Mouse (Mus musculus) gastrocnemius, adult 18-20 months (tissue): ENCODE data around the gene Nkd2. TPM values are rescaled to one million over a fixed set of nuclear protein-coding genes. Genes with fewer than 3 reads are reported as not detected.

Experiments used
- DNase-seq: peaks from one replicate; pipeline ENCODE4 v3.0.0; 2021; ENCODE audit warnings: low spot score
- total RNA-seq, 2 experiments: library from RNA; stranded (reverse); gene quantifications; 2 replicates each; pipeline ENCODE4 v1.2.3; 2021

Nkd2 gene
- total RNA-seq, 2 experiments from 2014 or later, result 0.80 to 1.1 TPM

- no peak for DNase-seq
These were observed 28.5 kb downstream of the Nkd2 start for GRCm38 (mm10) chr13:73818921-73819320.

GRCm38 (mm10) chr13:73816338-73816737 is 31.1 kb downstream of the Nkd2 start:
- no peak for DNase-seq

GRCm38 (mm10) chr13:73814181-73814580 is 33.2 kb downstream of the Nkd2 start:
- DNase-seq, result no peak

GRCm38 (mm10) chr13:73812936-73813335 is 34.5 kb downstream of the Nkd2 start:
- DNase-seq, result no peak

- no peak for DNase-seq
These were observed 42.5 kb downstream of the Nkd2 start for GRCm38 (mm10) chr13:73804914-73805313.

- DNase-seq, result peak; percentile 40
These were observed 43.8 kb downstream of the Nkd2 start for GRCm38 (mm10) chr13:73803450-73804178.

GRCm38 (mm10) chr13:73799110-73799509 is 48.3 kb downstream of the Nkd2 start:
- DNase-seq, result no peak

GRCm38 (mm10) chr13:73793171-73793570 is 54.3 kb downstream of the Nkd2 start:
- DNase-seq, result no peak

GRCm38 (mm10) chr13:73792176-73792575 is 55.3 kb downstream of the Nkd2 start:
- DNase-seq, result peak; percentile 56

GRCm38 (mm10) chr13:73782486-73782885 is 64.9 kb downstream of the Nkd2 start:
- no peak for DNase-seq

- DNase-seq, result no peak
These were observed 69.9 kb downstream of the Nkd2 start for GRCm38 (mm10) chr13:73777578-73777977.

GRCm38 (mm10) chr13:73775786-73776185 is 71.6 kb downstream of the Nkd2 start:
- DNase-seq, result no peak

GRCm38 (mm10) chr13:73773519-73774205 is 73.8 kb downstream of the Nkd2 start:
- DNase-seq, result no peak

GRCm38 (mm10) chr13:73772655-73773054 is 74.8 kb downstream of the Nkd2 start:
- no peak for DNase-seq

GRCm38 (mm10) chr13:73771131-73771530 is 76.3 kb downstream of the Nkd2 start:
- DNase-seq, result no peak

- DNase-seq, result no peak
These were observed 77.3 kb downstream of the Nkd2 start for GRCm38 (mm10) chr13:73769916-73770682.

Other genes starting within 250 kb of the Nkd2 start
- gene Clptm1l, start 243.6 kb downstream of the Nkd2 start, total RNA-seq, result 10 to 100 TPM; 30.0 to 36.6 TPM
- under 1 TPM in 1 of 2 experiments, not detected in 1; 0.07 TPM for gene Tert, start 220.7 kb downstream of the Nkd2 start, total RNA-seq
- under 1 TPM; 0.18 to 0.28 TPM for gene Slc6a18, start 169.6 kb downstream of the Nkd2 start, total RNA-seq
- gene Slc6a19, start 142.8 kb downstream of the Nkd2 start, total RNA-seq, result under 1 TPM in 1 of 2 experiments, not detected in 1; 0.05 TPM
- 1 to 10 TPM; 3.6 to 5.1 TPM for gene Slc12a7, start 114.5 kb downstream of the Nkd2 start, total RNA-seq
- gene Trip13, start 90.2 kb upstream of the Nkd2 start, total RNA-seq, result under 1 TPM; 0.27 to 0.28 TPM
- gene Brd9, start 90.2 kb upstream of the Nkd2 start, total RNA-seq, result 1 to 10 TPM; 8.8 to 9.4 TPM
- gene Zdhhc11, start 116.2 kb upstream of the Nkd2 start, total RNA-seq, result not detected
- gene Tppp, start 161.8 kb upstream of the Nkd2 start, total RNA-seq, result 1 to 10 TPM; 6.2 to 6.4 TPM
- under 1 TPM; 0.07 to 0.27 TPM for gene Cep72, start 214.7 kb upstream of the Nkd2 start, total RNA-seq